Mouse (Mus musculus) neural tube, embryonic 15.5 days (tissue): Measurements from ENCODE around the gene Ptk7. TPM values are rescaled to one million over a fixed set of nuclear protein-coding genes. Genes with fewer than 3 reads are reported as not detected.

Source experiments
- ATAC-seq: fragments of 200-750 bp; cut with Nextera tagmentation; 2 replicates; pipeline ENCODE4 v1.8.0; 2017; ENCODE audit warnings: mild to moderate bottlenecking, moderate TSS enrichment, moderate library complexity; ENCODE audit not compliant: low FRiP score
- H3K27ac ChIP-seq: fragments of 300-500 bp; sonication (generic); replicated peaks from 2 replicates; pipeline ENCODE4 v1.5.1; 2015; ENCODE audit warnings: mild to moderate bottlenecking, inconsistent platforms
- H3K27me3 ChIP-seq: fragments of 300-500 bp; sonication (generic); replicated peaks from 2 replicates; pipeline ENCODE4 v1.6.1; 2015; ENCODE audit warnings: inconsistent platforms
- H3K36me3 ChIP-seq: fragments of 300-500 bp; sonication (generic); 2 replicates; pipeline ENCODE4 v1.6.1; 2015; ENCODE audit warnings: inconsistent platforms
- H3K4me1 ChIP-seq: fragments of 300-500 bp; sonication (generic); 2 replicates; pipeline ENCODE4 v1.6.1; 2015; ENCODE audit warnings: inconsistent platforms
- H3K4me2 ChIP-seq: fragments of 300-500 bp; sonication (generic); 2 replicates; pipeline ENCODE4 v1.6.1; 2015; ENCODE audit warnings: inconsistent platforms, mild to moderate bottlenecking, moderate library complexity
- H3K4me3 ChIP-seq: fragments of 300-500 bp; sonication (generic); replicated peaks from 2 replicates; pipeline ENCODE4 v1.5.1; 2015; ENCODE audit warnings: mild to moderate bottlenecking, inconsistent platforms
- H3K9ac ChIP-seq: fragments of 300-500 bp; sonication (generic); replicated peaks from 2 replicates; pipeline ENCODE4 v1.6.1; 2015; ENCODE audit warnings: mild to moderate bottlenecking, inconsistent platforms
- H3K9me3 ChIP-seq: fragments of 300-500 bp; sonication (generic); replicated peaks from 2 replicates; pipeline ENCODE4 v1.6.1; 2016; ENCODE audit warnings: inconsistent platforms
- WGBS: fragments of 180-500 bp; shearing (Covaris S2); methylation state at CpG from one replicate; pipeline ENCODE4 v1.1.7; 2015; ENCODE audit warnings: mixed read lengths; 5-methylcytosine and 5-hydroxymethylcytosine counted together
- polyA plus RNA-seq: library from polyadenylated mRNA; unstranded; fragments of >200 nt; fragmentation: Nextera tagmentation; extraction: Ambion mirVana; gene quantifications from 2 replicates; pipeline ENCODE4 v1.2.1, GENCODE M21; 2015

The Ptk7 gene
- 29.3 and 41.7 TPM in 2 replicates for polyA plus RNA-seq

GRCm38 (mm10) chr17:46628791-46629684 is at the start of gene Ptk7:
Gene Ptk7, minus strand, starts transcription at chr17:46629504.
- Histone ChIP-seq H3K27me3 (no peaks in the 10 kb centered on the region), H3K27ac (peak within 1 kb of the TSS; percentile 91), H3K36me3 (peaks cover 28% of the 10 kb centered on the region), H3K4me1 (peaks cover 49% of the 10 kb centered on the region), H3K4me3 (peak within 1 kb of the TSS; percentile 97), H3K9me3 (no peaks in the 10 kb centered on the region), H3K4me2 (peak within 1 kb of the TSS; percentile 84), H3K9ac (peak within 1 kb of the TSS; percentile 97)
- WGBS = under 1% methylated on average over 83 of the region's 90 CpGs
- ATAC-seq = peak; percentile 85

- no peaks in the 10 kb centered on the region for H3K9me3 ChIP-seq
- 72% methylated on average over 9 of the region's 9 CpGs for WGBS
- H3K36me3 ChIP-seq = peaks cover 49% of the 10 kb centered on the region
- no peak for ATAC-seq
- H3K27me3 ChIP-seq = no peaks in the 10 kb centered on the region
- H3K4me2 ChIP-seq = peak overlapping the region; percentile 94
- peaks cover 45% of the 10 kb centered on the region for H3K4me1 ChIP-seq
- H3K9ac ChIP-seq = peak overlapping the region; percentile 55
- peak overlapping the region; percentile 8; the same call in 1 of the 2 replicates for H3K4me3 ChIP-seq
- no peak overlapping the region for H3K27ac ChIP-seq
These were observed 49.6 kb upstream of the Ptk7 start for GRCm38 (mm10) chr17:46678911-46679310.

- Histone ChIP-seq H3K27ac (peak within 1 kb of the TSS; percentile 85; the same call in 1 of the 2 replicates), H3K4me1 (peaks cover 49% of the 10 kb centered on the region), H3K27me3 (no peaks in the 10 kb centered on the region), H3K4me3 (peak within 1 kb of the TSS; percentile 57), H3K4me2 (peak within 1 kb of the TSS; percentile 94), H3K9ac (peak within 1 kb of the TSS; percentile 55), H3K9me3 (no peaks in the 10 kb centered on the region), H3K36me3 (peaks cover 44% of the 10 kb centered on the region)
- 97% methylated on average over 8 of the region's 9 CpGs for WGBS
- ATAC-seq = no peak
These were observed 49.1 kb upstream of the Ptk7 start, which contains the start of gene Mea1 for GRCm38 (mm10) chr17:46678416-46678815. Gene Mea1, plus strand, starts transcription at chr17:46678793.

GRCm38 (mm10) chr17:46674530-46675283 is 45.4 kb upstream of the Ptk7 start:
- H3K36me3 ChIP-seq = peaks cover 45% of the 10 kb centered on the region

GRCm38 (mm10) chr17:46673850-46674529 is 44.7 kb upstream of the Ptk7 start, which contains the start of gene Rrp36:
Gene Rrp36, minus strand, starts transcription at chr17:46674352.
- H3K36me3 ChIP-seq = peaks cover 52% of the 10 kb centered on the region

More at GRCm38 (mm10) chr17:46674530-46675283, 45.4 kb upstream of the Ptk7 start:
- ATAC-seq = peak; percentile 58
- Histone ChIP-seq H3K27ac (peak overlapping the region; percentile 75), H3K9me3 (no peaks in the 10 kb centered on the region), H3K9ac (peak overlapping the region; percentile 37), H3K4me2 (peak overlapping the region; percentile 92), H3K27me3 (no peaks in the 10 kb centered on the region), H3K4me3 (peak overlapping the region; percentile 85), H3K4me1 (peaks cover 44% of the 10 kb centered on the region)
- 12% methylated on average over 15 of the region's 15 CpGs for WGBS

GRCm38 (mm10) chr17:46669911-46670310 is 40.6 kb upstream of the Ptk7 start:
- H3K27ac ChIP-seq = no peak overlapping the region
- H3K36me3 ChIP-seq = peaks cover 43% of the 10 kb centered on the region
- 96% methylated on average over 10 of the region's 10 CpGs for WGBS
- no peaks in the 10 kb centered on the region for H3K9me3 ChIP-seq
- no peak overlapping the region for H3K9ac ChIP-seq
- no peak for ATAC-seq
- H3K27me3 ChIP-seq = no peaks in the 10 kb centered on the region
- peaks cover 20% of the 10 kb centered on the region for H3K4me1 ChIP-seq
- H3K4me2 ChIP-seq = no peak overlapping the region
- H3K4me3 ChIP-seq = no peak overlapping the region

More at GRCm38 (mm10) chr17:46673850-46674529, 44.7 kb upstream of the Ptk7 start, which contains the start of gene Rrp36:
- no peaks in the 10 kb centered on the region for H3K9me3 ChIP-seq
- H3K9ac ChIP-seq = peak within 1 kb of the TSS; percentile 71
- peak; percentile 90 for ATAC-seq
- peaks cover 37% of the 10 kb centered on the region for H3K4me1 ChIP-seq
- under 1% methylated on average over 43 of the region's 43 CpGs for WGBS
- H3K27me3 ChIP-seq = no peaks in the 10 kb centered on the region
- peak within 1 kb of the TSS; percentile 85 for H3K4me3 ChIP-seq
- H3K27ac ChIP-seq = peak within 1 kb of the TSS; percentile 75
- peak within 1 kb of the TSS; percentile 92 for H3K4me2 ChIP-seq

- 91% methylated on average over 16 of the region's 16 CpGs for WGBS
- H3K9me3 ChIP-seq = no peaks in the 10 kb centered on the region
- H3K4me3 ChIP-seq = no peak overlapping the region
- H3K4me2 ChIP-seq = no peak overlapping the region
- H3K36me3 ChIP-seq = peaks cover 61% of the 10 kb centered on the region
- H3K27me3 ChIP-seq = no peaks in the 10 kb centered on the region
- H3K27ac ChIP-seq = no peak overlapping the region
- peaks cover 2% of the 10 kb centered on the region for H3K4me1 ChIP-seq
- no peak for ATAC-seq
- H3K9ac ChIP-seq = no peak overlapping the region
These were observed 38.4 kb upstream of the Ptk7 start for GRCm38 (mm10) chr17:46667712-46668111.

GRCm38 (mm10) chr17:46662730-46663129 is 33.4 kb upstream of the Ptk7 start:
- no peak overlapping the region for H3K4me2 ChIP-seq
- WGBS = 90% methylated on average over 4 of the region's 5 CpGs
- H3K9ac ChIP-seq = no peak overlapping the region
- H3K4me3 ChIP-seq = no peak overlapping the region
- no peak for ATAC-seq
- H3K27me3 ChIP-seq = no peaks in the 10 kb centered on the region
- no peaks in the 10 kb centered on the region for H3K9me3 ChIP-seq
- H3K27ac ChIP-seq = no peak overlapping the region
- H3K4me1 ChIP-seq = no peaks in the 10 kb centered on the region
- H3K36me3 ChIP-seq = peaks cover 92% of the 10 kb centered on the region

- 92% methylated on average over 12 of the region's 12 CpGs for WGBS
- Histone ChIP-seq H3K9me3 (no peaks in the 10 kb centered on the region), H3K27ac (no peak overlapping the region), H3K4me1 (no peaks in the 10 kb centered on the region), H3K27me3 (no peaks in the 10 kb centered on the region), H3K4me3 (no peak overlapping the region), H3K4me2 (no peak overlapping the region), H3K9ac (no peak overlapping the region), H3K36me3 (peaks cover 96% of the 10 kb centered on the region)
- no peak for ATAC-seq
These were observed 32.7 kb upstream of the Ptk7 start for GRCm38 (mm10) chr17:46661981-46662380.

GRCm38 (mm10) chr17:46661351-46661750 is 32.0 kb upstream of the Ptk7 start:
- H3K4me2 ChIP-seq = no peak overlapping the region

GRCm38 (mm10) chr17:46656054-46656453 is 26.8 kb upstream of the Ptk7 start:
- 90% methylated on average over 6 of the region's 6 CpGs for WGBS

More at GRCm38 (mm10) chr17:46661351-46661750, 32.0 kb upstream of the Ptk7 start:
- H3K27ac ChIP-seq = no peak overlapping the region
- no peaks in the 10 kb centered on the region for H3K9me3 ChIP-seq
- H3K27me3 ChIP-seq = no peaks in the 10 kb centered on the region
- H3K4me3 ChIP-seq = no peak overlapping the region
- WGBS = 95% methylated on average over 9 of the region's 9 CpGs
- peaks cover 97% of the 10 kb centered on the region for H3K36me3 ChIP-seq
- no peak for ATAC-seq
- no peak overlapping the region for H3K9ac ChIP-seq
- H3K4me1 ChIP-seq = no peaks in the 10 kb centered on the region

More at GRCm38 (mm10) chr17:46656054-46656453, 26.8 kb upstream of the Ptk7 start:
- no peak overlapping the region for H3K27ac ChIP-seq
- H3K4me1 ChIP-seq = peaks cover 31% of the 10 kb centered on the region
- H3K9ac ChIP-seq = no peak overlapping the region
- H3K4me3 ChIP-seq = no peak overlapping the region
- H3K9me3 ChIP-seq = no peaks in the 10 kb centered on the region
- no peak for ATAC-seq
- no peak overlapping the region for H3K4me2 ChIP-seq
- H3K36me3 ChIP-seq = peaks cover 84% of the 10 kb centered on the region
- H3K27me3 ChIP-seq = no peaks in the 10 kb centered on the region
